Mouse (Mus musculus): Measurements from ENCODE around the gene 1810046K07Rik. TPM values are rescaled to one million over a fixed set of nuclear protein-coding genes. Genes with fewer than 3 reads are reported as not detected.

Gene 1810046K07Rik
- polyA plus RNA-seq, 1 experiment from 2014 or later = not detected

GRCm38 (mm10) chr9:51278500-51279381, 50.0 kb downstream of the 1810046K07Rik start, which contains the start of gene Colca2:
Gene Colca2, minus strand, starts transcription at chr9:51278569.
- WGBS = under 1% methylated on average over 53 of the region's 53 CpGs
- H3K9ac ChIP-seq (ENCODE audit: low read depth, low read length) = peak within 1 kb of the TSS; percentile 72
- no peaks in the 10 kb centered on the region for H3K36me3 ChIP-seq (ENCODE audit: control insufficient read depth, insufficient read depth, low read length)
- no peaks in the 10 kb centered on the region for H3K9me3 ChIP-seq (ENCODE audit: control insufficient read depth, low read length)
- H3K4me1 ChIP-seq (ENCODE audit: control insufficient read depth, insufficient read depth, low read length) = 0 out of 2 replicates have a peak, but pooled peaks cover 6% of the 10 kb centered on the region
- H3K27ac ChIP-seq (ENCODE audit: low read depth, low read length) = peak within 1 kb of the TSS; percentile 67; the same call in 1 of the 2 replicates
- peak within 1 kb of the TSS; percentile 92 for H3K4me2 ChIP-seq (replicated peaks; ENCODE audit: low read depth, low read length)
- ATAC-seq (ENCODE audit: low FRiP score, low TSS enrichment) = peak; percentile 98
- peak within 1 kb of the TSS; percentile 64 for H3K4me3 ChIP-seq (ENCODE audit: low read length)
- H3K27me3 ChIP-seq (ENCODE audit: control insufficient read depth, insufficient read depth, low read length) = no peaks in the 10 kb centered on the region

GRCm38 (mm10) chr9:51277834-51278498, 50.8 kb downstream of the 1810046K07Rik start:
- Histone ChIP-seq H3K4me1 (ENCODE audit: control insufficient read depth, insufficient read depth, low read length) (0 out of 2 replicates have a peak, but pooled peaks cover 6% of the 10 kb centered on the region), H3K4me3 (ENCODE audit: low read length) (peak overlapping the region; percentile 64), H3K27me3 (ENCODE audit: control insufficient read depth, insufficient read depth, low read length) (no peaks in the 10 kb centered on the region), H3K36me3 (ENCODE audit: control insufficient read depth, insufficient read depth, low read length) (no peaks in the 10 kb centered on the region), H3K9ac (ENCODE audit: low read depth, low read length) (peak overlapping the region; percentile 72; the same call in 1 of the 2 replicates), H3K27ac (ENCODE audit: low read depth, low read length) (peak overlapping the region; percentile 67; the same call in 1 of the 2 replicates), H3K4me2 (replicated peaks; ENCODE audit: low read depth, low read length) (peak overlapping the region; percentile 92), H3K9me3 (ENCODE audit: control insufficient read depth, low read length) (no peaks in the 10 kb centered on the region)
- WGBS = 17% methylated on average over 13 of the region's 13 CpGs
- ATAC-seq (ENCODE audit: low FRiP score, low TSS enrichment) = no peak

- no peak overlapping the region for H3K4me2 ChIP-seq (replicated peaks; ENCODE audit: low read depth, low read length)
- H3K9me3 ChIP-seq (ENCODE audit: control insufficient read depth, low read length) = no peaks in the 10 kb centered on the region
- H3K4me3 ChIP-seq (ENCODE audit: low read length) = no peak overlapping the region
- ATAC-seq (ENCODE audit: low FRiP score, low TSS enrichment) = no peak
- H3K27ac ChIP-seq (ENCODE audit: low read depth, low read length) = peak overlapping the region; percentile 14; the same call in 1 of the 2 replicates
- H3K9ac ChIP-seq (ENCODE audit: low read depth, low read length) = no peak overlapping the region
- H3K36me3 ChIP-seq (ENCODE audit: control insufficient read depth, insufficient read depth, low read length) = no peaks in the 10 kb centered on the region
- 0 out of 2 replicates have a peak, but pooled peaks cover 6% of the 10 kb centered on the region for H3K4me1 ChIP-seq (ENCODE audit: control insufficient read depth, insufficient read depth, low read length)
- no peaks in the 10 kb centered on the region for H3K27me3 ChIP-seq (ENCODE audit: control insufficient read depth, insufficient read depth, low read length)
- 32% methylated on average over 4 of the region's 4 CpGs for WGBS
Measured at GRCm38 (mm10) chr9:51274678-51275077, 54.0 kb downstream of the 1810046K07Rik start.

- Histone ChIP-seq H3K9me3 (ENCODE audit: control insufficient read depth, low read length) (no peaks in the 10 kb centered on the region), H3K27ac (ENCODE audit: low read depth, low read length) (no peak overlapping the region), H3K9ac (ENCODE audit: low read depth, low read length) (no peak overlapping the region), H3K4me3 (ENCODE audit: low read length) (no peak overlapping the region), H3K36me3 (ENCODE audit: control insufficient read depth, insufficient read depth, low read length) (no peaks in the 10 kb centered on the region), H3K4me2 (replicated peaks; ENCODE audit: low read depth, low read length) (no peak overlapping the region), H3K4me1 (ENCODE audit: control insufficient read depth, insufficient read depth, low read length) (0 out of 2 replicates have a peak, but pooled peaks cover 6% of the 10 kb centered on the region), H3K27me3 (ENCODE audit: control insufficient read depth, insufficient read depth, low read length) (no peaks in the 10 kb centered on the region)
- no peak for ATAC-seq (ENCODE audit: low FRiP score, low TSS enrichment)
- 65% methylated on average over 9 of the region's 9 CpGs for WGBS
Measured at GRCm38 (mm10) chr9:51273581-51274154, 55.0 kb downstream of the 1810046K07Rik start.

- WGBS = 75% methylated on average over 5 of the region's 5 CpGs
- Histone ChIP-seq H3K9ac (ENCODE audit: low read depth, low read length) (no peak overlapping the region), H3K4me3 (ENCODE audit: low read length) (no peak overlapping the region), H3K9me3 (ENCODE audit: control insufficient read depth, low read length) (no peaks in the 10 kb centered on the region), H3K4me1 (ENCODE audit: control insufficient read depth, insufficient read depth, low read length) (0 out of 2 replicates have a peak, but pooled peaks cover 6% of the 10 kb centered on the region), H3K36me3 (ENCODE audit: control insufficient read depth, insufficient read depth, low read length) (no peaks in the 10 kb centered on the region), H3K27me3 (ENCODE audit: control insufficient read depth, insufficient read depth, low read length) (no peaks in the 10 kb centered on the region), H3K27ac (ENCODE audit: low read depth, low read length) (no peak overlapping the region), H3K4me2 (replicated peaks; ENCODE audit: low read depth, low read length) (no peak overlapping the region)
- no peak for ATAC-seq (ENCODE audit: low FRiP score, low TSS enrichment)
Measured at GRCm38 (mm10) chr9:51272102-51272501, 56.6 kb downstream of the 1810046K07Rik start.

GRCm38 (mm10) chr9:51271073-51271472, 57.6 kb downstream of the 1810046K07Rik start:
- no peak overlapping the region for H3K4me2 ChIP-seq (replicated peaks; ENCODE audit: low read depth, low read length)
- no peaks in the 10 kb centered on the region for H3K9me3 ChIP-seq (ENCODE audit: control insufficient read depth, low read length)
- no peaks in the 10 kb centered on the region for H3K36me3 ChIP-seq (ENCODE audit: control insufficient read depth, insufficient read depth, low read length)
- H3K4me3 ChIP-seq (ENCODE audit: low read length) = no peak overlapping the region
- 0 out of 2 replicates have a peak, but pooled peaks cover 6% of the 10 kb centered on the region for H3K4me1 ChIP-seq (ENCODE audit: control insufficient read depth, insufficient read depth, low read length)
- H3K9ac ChIP-seq (ENCODE audit: low read depth, low read length) = no peak overlapping the region
- no peak for ATAC-seq (ENCODE audit: low FRiP score, low TSS enrichment)
- WGBS = 89% methylated on average over 8 of the region's 8 CpGs
- no peak overlapping the region for H3K27ac ChIP-seq (ENCODE audit: low read depth, low read length)
- H3K27me3 ChIP-seq (ENCODE audit: control insufficient read depth, insufficient read depth, low read length) = no peaks in the 10 kb centered on the region

GRCm38 (mm10) chr9:51268852-51269251, 59.9 kb downstream of the 1810046K07Rik start:
- H3K36me3 ChIP-seq (ENCODE audit: control insufficient read depth, insufficient read depth, low read length) = no peaks in the 10 kb centered on the region
- WGBS = 74% methylated on average over 5 of the region's 5 CpGs
- H3K4me1 ChIP-seq (ENCODE audit: control insufficient read depth, insufficient read depth, low read length) = no peaks in the 10 kb centered on the region
- H3K9me3 ChIP-seq (ENCODE audit: control insufficient read depth, low read length) = no peaks in the 10 kb centered on the region
- no peak for ATAC-seq (ENCODE audit: low FRiP score, low TSS enrichment)
- H3K9ac ChIP-seq (ENCODE audit: low read depth, low read length) = no peak overlapping the region
- H3K4me3 ChIP-seq (ENCODE audit: low read length) = no peak overlapping the region
- H3K27me3 ChIP-seq (ENCODE audit: control insufficient read depth, insufficient read depth, low read length) = no peaks in the 10 kb centered on the region
- no peak overlapping the region for H3K27ac ChIP-seq (ENCODE audit: low read depth, low read length)
- no peak overlapping the region for H3K4me2 ChIP-seq (replicated peaks; ENCODE audit: low read depth, low read length)

GRCm38 (mm10) chr9:51258426-51258825, 70.3 kb downstream of the 1810046K07Rik start:
- no peak overlapping the region for H3K4me3 ChIP-seq (ENCODE audit: low read length)
- H3K27ac ChIP-seq (ENCODE audit: low read depth, low read length) = no peak overlapping the region
- no peaks in the 10 kb centered on the region for H3K36me3 ChIP-seq (ENCODE audit: control insufficient read depth, insufficient read depth, low read length)
- no peak overlapping the region for H3K9ac ChIP-seq (ENCODE audit: low read depth, low read length)
- ATAC-seq (ENCODE audit: low FRiP score, low TSS enrichment) = no peak
- H3K4me2 ChIP-seq (replicated peaks; ENCODE audit: low read depth, low read length) = no peak overlapping the region
- H3K27me3 ChIP-seq (ENCODE audit: control insufficient read depth, insufficient read depth, low read length) = no peaks in the 10 kb centered on the region
- H3K4me1 ChIP-seq (ENCODE audit: control insufficient read depth, insufficient read depth, low read length) = no peaks in the 10 kb centered on the region
- WGBS = 82% methylated on average over 5 of the region's 5 CpGs
- H3K9me3 ChIP-seq (ENCODE audit: control insufficient read depth, low read length) = peaks cover 5% of the 10 kb centered on the region; the same call in 1 of the 2 replicates

All from kidney, embryonic 14.5 days (tissue).